Mouse (Mus musculus) hindbrain, postnatal 0 days (tissue): ENCODE measurements at regions not wholly inside any gene's neighbourhood (a gene's known extent, or its start where the extent isn't known, plus 50 kb on each side); places are given as distances from the start of the nearest gene placed in this dataset.

Experiments used
- ATAC-seq: fragments of 200-750 bp; cut with Nextera tagmentation; 2 replicates; pipeline ENCODE4 v1.8.0; 2017; ENCODE audit warnings: mild to moderate bottlenecking, moderate TSS enrichment, moderate library complexity
- DNase-seq: peaks from one replicate; pipeline ENCODE4 v3.0.0-alpha.2; 2015; ENCODE audit warnings: low spot score
- H3K27ac ChIP-seq: fragments of 300-500 bp; sonication (generic); 2 replicates; pipeline ENCODE4 v1.5.1; 2014; ENCODE audit warnings: mild to moderate bottlenecking
- H3K27me3 ChIP-seq: fragments of 300-500 bp; sonication (generic); 2 replicates; pipeline ENCODE4 v1.6.1; 2014; ENCODE audit warnings: low read length, mixed read lengths; ENCODE audit not compliant: insufficient read depth
- H3K36me3 ChIP-seq: fragments of 300-500 bp; sonication (generic); 2 replicates; pipeline ENCODE4 v1.6.1; 2014; ENCODE audit warnings: low read length, mixed read lengths; ENCODE audit not compliant: insufficient read depth
- H3K4me1 ChIP-seq: fragments of 300-500 bp; sonication (generic); 2 replicates; pipeline ENCODE4 v1.6.1; 2014; ENCODE audit warnings: antibody characterized with exemption, low read length, mixed read lengths; ENCODE audit not compliant: insufficient read depth
- H3K4me2 ChIP-seq: fragments of 300-500 bp; sonication (generic); 2 replicates; pipeline ENCODE4 v1.6.1; 2014; ENCODE audit warnings: low read depth, mild to moderate bottlenecking, low read length, moderate library complexity, mixed read lengths
- H3K4me3 ChIP-seq: fragments of 300-500 bp; sonication (generic); 2 replicates; pipeline ENCODE4 v1.5.1; 2014; ENCODE audit warnings: low read length
- H3K9ac ChIP-seq: fragments of 300-500 bp; sonication (generic); replicated peaks from 2 replicates; pipeline ENCODE4 v1.6.1; 2014; ENCODE audit warnings: mild to moderate bottlenecking, low read length, moderate library complexity, mixed read lengths
- H3K9me3 ChIP-seq: fragments of 300-500 bp; sonication (generic); 2 replicates; pipeline ENCODE4 v1.6.1; 2016; ENCODE audit warnings: low read length, mixed read lengths
- CTCF ChIP-seq: IDR thresholded peaks from 2 replicates; pipeline ENCODE4 v1.5.1; 2016; ENCODE audit warnings: antibody characterized with exemption, control low read depth, low read depth
- WGBS: fragments of 180-500 bp; shearing (Covaris S2); extraction: QIAGEN DNeasy Blood & Tissue Kit; methylation state at CpG from one replicate; pipeline ENCODE4 v1.1.7; 2014; 5-methylcytosine and 5-hydroxymethylcytosine counted together

GRCm38 (mm10) chr13:97584045-97584444 is 176.4 kb downstream of the Gm10260 start:
- Histone ChIP-seq H3K4me3 (no peak overlapping the region), H3K27ac (no peak overlapping the region), H3K4me1 (no peaks in the 10 kb centered on the region), H3K36me3 (no peaks in the 10 kb centered on the region), H3K9me3 (no peaks in the 10 kb centered on the region), H3K9ac (no peak overlapping the region), H3K27me3 (no peaks in the 10 kb centered on the region), H3K4me2 (no peak overlapping the region)
- WGBS = 85% methylated on average over 4 of the region's 4 CpGs
- DNase-seq (no peak), ATAC-seq (no peak)
- no peak for TF ChIP-seq CTCF

- WGBS = 89% methylated on average over 4 of the region's 4 CpGs
- no peak for TF ChIP-seq CTCF
- H3K4me1 ChIP-seq = 0 out of 2 replicates have a peak, but pooled peaks cover 5% of the 10 kb centered on the region
- ATAC-seq (no peak), DNase-seq (no peak)
- no peaks in the 10 kb centered on the region for H3K27me3 ChIP-seq
- H3K9me3 ChIP-seq = no peaks in the 10 kb centered on the region
- no peak overlapping the region for H3K9ac ChIP-seq
- no peak overlapping the region for H3K27ac ChIP-seq
- no peak overlapping the region for H3K4me3 ChIP-seq
- no peaks in the 10 kb centered on the region for H3K36me3 ChIP-seq
- no peak overlapping the region for H3K4me2 ChIP-seq
Measured at GRCm38 (mm10) chr13:97581380-97581779, 179.1 kb downstream of the Gm10260 start.

- Histone ChIP-seq H3K9me3 (no peaks in the 10 kb centered on the region), H3K27me3 (no peaks in the 10 kb centered on the region), H3K4me2 (no peak overlapping the region), H3K27ac (no peak overlapping the region), H3K4me3 (no peak overlapping the region), H3K4me1 (0 out of 2 replicates have a peak, but pooled peaks cover 5% of the 10 kb centered on the region), H3K9ac (no peak overlapping the region), H3K36me3 (no peaks in the 10 kb centered on the region)
- no peak for DNase-seq
- WGBS = 20% methylated on average over 3 of the region's 3 CpGs
- TF ChIP-seq CTCF = no peak
- ATAC-seq = no peak
Measured at GRCm38 (mm10) chr13:97580241-97580874, 180.1 kb downstream of the Gm10260 start.

GRCm38 (mm10) chr13:97578595-97578994 is 181.8 kb downstream of the Gm10260 start:
- Histone ChIP-seq H3K9ac (no peak overlapping the region), H3K4me2 (no peak overlapping the region), H3K4me3 (no peak overlapping the region), H3K9me3 (no peaks in the 10 kb centered on the region), H3K36me3 (no peaks in the 10 kb centered on the region), H3K27me3 (0 out of 2 replicates have a peak, but pooled peaks cover under 1% of the 10 kb centered on the region), H3K4me1 (0 out of 2 replicates have a peak, but pooled peaks cover 5% of the 10 kb centered on the region), H3K27ac (no peak overlapping the region)
- no peak for DNase-seq
- no peak for TF ChIP-seq CTCF
- WGBS = 79% methylated on average over 5 of the region's 5 CpGs
- no peak for ATAC-seq

GRCm38 (mm10) chr13:97577081-97577785 is 183.2 kb downstream of the Gm10260 start:
- peak; percentile 41 for DNase-seq
- WGBS = 48% methylated on average over 9 of the region's 9 CpGs
- Histone ChIP-seq H3K4me1 (0 out of 2 replicates have a peak, but pooled peaks cover 5% of the 10 kb centered on the region), H3K4me2 (no peak overlapping the region), H3K36me3 (no peaks in the 10 kb centered on the region), H3K27me3 (0 out of 2 replicates have a peak, but pooled peaks cover 5% of the 10 kb centered on the region), H3K9me3 (no peaks in the 10 kb centered on the region), H3K27ac (no peak overlapping the region), H3K4me3 (no peak overlapping the region), H3K9ac (no peak overlapping the region)
- 0 out of 2 replicates have a peak, but pooled peaks have one; percentile 58 for ATAC-seq
- no peak for TF ChIP-seq CTCF

- H3K27ac ChIP-seq = no peak overlapping the region
- no peaks in the 10 kb centered on the region for H3K36me3 ChIP-seq
- H3K4me1 ChIP-seq = 0 out of 2 replicates have a peak, but pooled peaks cover 5% of the 10 kb centered on the region
- H3K27me3 ChIP-seq = 0 out of 2 replicates have a peak, but pooled peaks cover 5% of the 10 kb centered on the region
- H3K4me3 ChIP-seq = no peak overlapping the region
- DNase-seq = no peak
- TF ChIP-seq CTCF = no peak
- 37% methylated on average over 3 of the region's 3 CpGs for whole genome bisulfite sequencing
- H3K4me2 ChIP-seq = no peak overlapping the region
- no peaks in the 10 kb centered on the region for H3K9me3 ChIP-seq
- H3K9ac ChIP-seq = no peak overlapping the region
- ATAC-seq = no peak
Measured at GRCm38 (mm10) chr13:97573601-97574000, 186.8 kb downstream of the Gm10260 start.
